Mouse (Mus musculus) limb, embryonic 14.5 days (tissue): ENCODE measurements around the gene Mki67. TPM values are rescaled to one million over a fixed set of nuclear protein-coding genes. Genes with fewer than 3 reads are reported as not detected.

Source experiments
- ATAC-seq: fragments of 200-750 bp; cut with Nextera tagmentation; 2 replicates; pipeline ENCODE4 v1.8.0; 2017; ENCODE audit warnings: low read depth, moderate number of reproducible peaks, moderate TSS enrichment; ENCODE audit not compliant: low FRiP score
- DNase-seq: peaks from one replicate; pipeline ENCODE4 v3.0.0-alpha.2; 2015; ENCODE audit warnings: low spot score
- H3K27ac ChIP-seq: fragments of 300-500 bp; sonication (generic); replicated peaks from 2 replicates; pipeline ENCODE4 v1.5.1; 2014; ENCODE audit warnings: low read depth, mild to moderate bottlenecking, low read length, moderate library complexity, mixed read lengths
- H3K27me3 ChIP-seq: fragments of 300-500 bp; sonication (generic); 2 replicates; pipeline ENCODE4 v1.6.1; 2014; ENCODE audit warnings: low read length, mixed read lengths; ENCODE audit not compliant: control insufficient read depth, insufficient read depth
- H3K36me3 ChIP-seq: fragments of 300-500 bp; sonication (generic); 2 replicates; pipeline ENCODE4 v1.6.1; 2014; ENCODE audit warnings: mild to moderate bottlenecking, low read length, moderate library complexity, mixed read lengths; ENCODE audit not compliant: control insufficient read depth, insufficient read depth
- H3K4me1 ChIP-seq: fragments of 300-500 bp; sonication (generic); 2 replicates; pipeline ENCODE4 v1.6.1; 2014; ENCODE audit warnings: antibody characterized with exemption, low read length, mixed read lengths; ENCODE audit not compliant: control insufficient read depth, insufficient read depth
- H3K4me2 ChIP-seq: fragments of 300-500 bp; sonication (generic); replicated peaks from 2 replicates; pipeline ENCODE4 v1.6.1; 2014; ENCODE audit warnings: low read depth, mild to moderate bottlenecking, low read length, moderate library complexity; ENCODE audit not compliant: severe bottlenecking
- H3K4me3 ChIP-seq: fragments of 300-500 bp; sonication (generic); replicated peaks from 2 replicates; pipeline ENCODE4 v1.5.1; 2014; ENCODE audit warnings: low read length
- H3K9ac ChIP-seq: fragments of 300-500 bp; sonication (generic); 2 replicates; pipeline ENCODE4 v1.6.1; 2014; ENCODE audit warnings: mild to moderate bottlenecking, low read depth, low read length, moderate library complexity; ENCODE audit not compliant: severe bottlenecking
- H3K9me3 ChIP-seq: fragments of 300-500 bp; sonication (generic); 2 replicates; pipeline ENCODE4 v1.6.1; 2016; ENCODE audit warnings: low read length; ENCODE audit not compliant: control insufficient read depth
- POLR2A ChIP-seq: fragments of 200-500 bp; IDR thresholded peaks from 2 replicates; pipeline ENCODE4 v1.8.0; 2012; ENCODE audit warnings: inconsistent platforms, mild to moderate bottlenecking, moderate library complexity, borderline replicate concordance; ENCODE audit not compliant: insufficient read depth, insufficient read length; ENCODE audit errors: extremely low read depth
- WGBS: fragments of 180-500 bp; shearing (Covaris S2); extraction: QIAGEN DNeasy Blood & Tissue Kit; methylation state at CpG from one replicate; pipeline ENCODE4 v1.1.7; 2014; 5-methylcytosine and 5-hydroxymethylcytosine counted together
- polyA plus RNA-seq, 2 experiments: library from polyadenylated mRNA; depleted of rRNA in 1 of 2; stranded (reverse) in 1 of 2; unstranded in 1 of 2; fragments of >200 nt; fragmentation: Nextera tagmentation in 1 of 2; extraction: Ambion mirVana in 1 of 2; gene quantifications; 2 replicates each; pipeline versions ENCODE4 v1.2.1 to v1.2.3; 2012 to 2014

Gene Mki67
- polyA plus RNA-seq, 2 experiments, result 43.1 to 47.7 TPM

DNA sequence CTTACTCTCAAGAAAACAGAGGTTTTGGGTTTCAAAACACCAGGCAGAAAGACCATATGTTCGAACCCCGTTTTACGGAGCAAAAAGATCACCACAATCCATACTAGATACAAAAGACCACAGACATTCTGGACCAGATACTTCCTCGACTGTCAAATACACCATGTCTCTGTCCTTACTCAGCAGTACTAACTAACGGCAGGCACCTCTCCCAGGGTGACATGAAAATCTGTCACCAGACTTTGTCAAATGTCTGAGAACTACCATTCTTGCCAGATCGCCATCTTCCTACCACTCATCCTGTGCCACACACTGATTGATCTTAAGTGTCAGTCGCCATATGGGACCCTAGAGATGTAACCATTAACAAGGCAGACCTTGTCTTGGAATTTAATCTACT lies 995 bp downstream of the Mki67 start:
- Histone ChIP-seq H3K4me3 (peak overlapping the region; percentile 82), H3K27me3 (no peaks in the 10 kb centered on the region), H3K9me3 (no peaks in the 10 kb centered on the region), H3K9ac (peak overlapping the region; percentile 88), H3K27ac (no peak overlapping the region), H3K4me2 (peak overlapping the region; percentile 82), H3K36me3 (no peaks in the 10 kb centered on the region), H3K4me1 (peaks cover 24% of the 10 kb centered on the region)
- no peak for ATAC-seq
- TF ChIP-seq POLR2A, result no peak
- WGBS, result 2% methylated on average over 7 of the region's 7 CpGs
- no peak for DNase-seq

DNA sequence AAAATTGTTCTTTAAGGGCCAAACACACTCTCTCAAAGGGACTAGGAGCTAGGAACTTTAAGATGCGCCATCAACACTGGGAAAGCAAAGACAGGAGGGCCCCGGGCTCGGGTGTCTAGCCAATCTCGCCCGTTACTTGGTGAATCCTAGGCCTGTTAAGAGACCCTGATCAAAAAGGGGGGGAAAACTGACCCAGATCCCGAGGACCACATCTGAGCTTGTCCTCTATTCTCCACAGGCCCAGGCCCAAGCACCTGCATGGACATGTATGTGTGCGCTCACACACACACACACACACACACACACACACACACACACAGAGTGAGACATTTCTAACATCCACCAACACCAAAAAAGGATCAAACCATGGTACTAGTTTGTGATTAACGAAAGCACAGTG lies 2.8 kb downstream of the Mki67 start:
- Histone ChIP-seq H3K4me3 (peak overlapping the region; percentile 82), H3K36me3 (peaks cover 14% of the 10 kb centered on the region), H3K27ac (no peak overlapping the region), H3K9ac (no peak overlapping the region), H3K9me3 (no peaks in the 10 kb centered on the region), H3K4me2 (peak overlapping the region; percentile 54), H3K27me3 (no peaks in the 10 kb centered on the region), H3K4me1 (peaks cover 24% of the 10 kb centered on the region)
- ATAC-seq (no peak), DNase-seq (no peak)
- WGBS, result 85% methylated on average over 8 of the region's 8 CpGs
- TF ChIP-seq POLR2A, result no peak

DNA sequence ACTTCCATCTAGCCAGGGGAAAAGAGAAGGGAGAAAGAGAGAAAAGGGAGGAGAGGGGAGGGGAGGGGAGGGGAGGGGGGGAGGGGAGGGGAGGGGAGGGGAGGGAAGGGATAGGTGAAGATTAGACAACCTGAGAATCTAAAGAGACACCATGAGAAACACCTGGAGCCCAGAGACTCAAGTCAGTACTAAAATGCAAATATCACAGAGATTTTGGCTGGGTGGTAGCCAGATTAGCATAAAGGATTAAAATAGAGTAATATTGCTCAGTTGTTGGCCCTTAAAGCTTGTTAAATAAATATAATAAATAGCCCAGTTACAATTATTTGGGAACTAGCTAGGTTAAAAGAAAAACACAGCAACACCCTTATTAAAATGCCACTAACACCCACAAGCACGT lies 3.6 kb downstream of the Mki67 start:
- H3K4me2 ChIP-seq, result peak overlapping the region; percentile 54
- no peaks in the 10 kb centered on the region for H3K9me3 ChIP-seq
- H3K4me1 ChIP-seq, result peaks cover 24% of the 10 kb centered on the region
- no peak for ATAC-seq
- H3K4me3 ChIP-seq, result peak overlapping the region; percentile 82; the same call in 1 of the 2 replicates
- H3K27me3 ChIP-seq, result no peaks in the 10 kb centered on the region
- TF ChIP-seq POLR2A, result no peak
- no peak overlapping the region for H3K27ac ChIP-seq
- no peak overlapping the region for H3K9ac ChIP-seq
- 63% methylated on average over 1 of the region's 1 CpGs for WGBS
- peaks cover 20% of the 10 kb centered on the region for H3K36me3 ChIP-seq
- no peak for DNase-seq

- Histone ChIP-seq H3K4me2 (no peak overlapping the region), H3K4me3 (no peak overlapping the region), H3K4me1 (peaks cover 22% of the 10 kb centered on the region), H3K9ac (no peak overlapping the region), H3K27ac (no peak overlapping the region), H3K27me3 (no peaks in the 10 kb centered on the region), H3K9me3 (no peaks in the 10 kb centered on the region), H3K36me3 (peaks cover 39% of the 10 kb centered on the region)
- WGBS, result 70% methylated on average over 2 of the region's 2 CpGs
- no peak for DNase-seq
- ATAC-seq, result no peak
- no peak for TF ChIP-seq POLR2A
Observed at GRCm38 (mm10) chr7:135710702-135711101, 5.5 kb downstream of the Mki67 start.

DNA sequence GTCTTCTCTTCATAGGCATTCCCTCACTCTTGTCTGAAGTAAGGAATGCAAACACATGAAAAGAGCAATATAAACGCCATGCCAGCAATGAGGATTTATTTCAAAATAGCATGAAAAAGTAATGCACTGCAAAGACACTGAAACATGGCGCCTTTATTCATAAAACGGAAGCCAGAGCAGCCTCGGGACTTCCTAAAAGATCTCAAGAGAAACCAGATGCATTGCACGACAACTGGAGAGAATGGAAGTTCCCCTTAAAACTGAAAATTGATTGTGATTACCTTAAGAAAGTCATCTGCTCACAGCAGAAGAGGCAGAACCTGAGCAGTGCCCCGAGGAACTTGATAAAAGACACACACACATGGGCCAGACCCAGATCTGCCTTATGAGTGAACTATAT lies 10.4 kb downstream of the Mki67 start:
- ATAC-seq (no peak), DNase-seq (no peak)
- no peaks in the 10 kb centered on the region for H3K9me3 ChIP-seq
- WGBS, result 91% methylated on average over 6 of the region's 6 CpGs
- no peak overlapping the region for H3K9ac ChIP-seq
- TF ChIP-seq POLR2A, result no peak
- H3K27me3 ChIP-seq, result no peaks in the 10 kb centered on the region
- H3K4me3 ChIP-seq, result no peak overlapping the region
- H3K4me2 ChIP-seq, result no peak overlapping the region
- peaks cover 85% of the 10 kb centered on the region for H3K36me3 ChIP-seq
- H3K4me1 ChIP-seq, result no peaks in the 10 kb centered on the region
- no peak overlapping the region for H3K27ac ChIP-seq

GRCm38 (mm10) chr7:135705083-135705482 lies 11.1 kb downstream of the Mki67 start:
- ATAC-seq (no peak), DNase-seq (no peak)
- no peaks in the 10 kb centered on the region for H3K9me3 ChIP-seq
- no peak overlapping the region for H3K9ac ChIP-seq
- no peaks in the 10 kb centered on the region for H3K27me3 ChIP-seq
- no peak overlapping the region for H3K27ac ChIP-seq
- no peak overlapping the region for H3K4me2 ChIP-seq
- H3K36me3 ChIP-seq, result peaks cover 92% of the 10 kb centered on the region
- 100% methylated on average over 1 of the region's 1 CpGs for WGBS
- H3K4me3 ChIP-seq, result no peak overlapping the region
- no peaks in the 10 kb centered on the region for H3K4me1 ChIP-seq
- TF ChIP-seq POLR2A, result no peak
